Mouse (Mus musculus) intestine, postnatal 0 days (tissue): Measurements from ENCODE around the gene Mtfr1l. TPM values are rescaled to one million over a fixed set of nuclear protein-coding genes. Genes with fewer than 3 reads are reported as not detected.

ENCODE experiments used
- ATAC-seq: fragments of 200-750 bp; cut with Nextera tagmentation; 2 replicates; pipeline ENCODE4 v1.8.0; 2017; ENCODE audit warnings: mild to moderate bottlenecking, moderate TSS enrichment, moderate library complexity
- H3K27ac ChIP-seq: fragments of 300-500 bp; sonication (generic); 2 replicates; pipeline ENCODE4 v1.5.1; 2014; ENCODE audit warnings: mild to moderate bottlenecking, low read depth, low read length, moderate library complexity
- H3K27me3 ChIP-seq: fragments of 300-500 bp; sonication (generic); replicated peaks from 2 replicates; pipeline ENCODE4 v1.6.1; 2014; ENCODE audit warnings: low read length, mixed read lengths; ENCODE audit not compliant: control insufficient read depth, insufficient read depth
- H3K36me3 ChIP-seq: fragments of 300-500 bp; sonication (generic); 2 replicates; pipeline ENCODE4 v1.6.1; 2014; ENCODE audit warnings: mild to moderate bottlenecking, moderate library complexity; ENCODE audit not compliant: control insufficient read depth, insufficient read depth
- H3K4me1 ChIP-seq: fragments of 300-500 bp; sonication (generic); replicated peaks from 2 replicates; pipeline ENCODE4 v1.6.1; 2014; ENCODE audit warnings: antibody characterized with exemption, low read length, mixed read lengths; ENCODE audit not compliant: control insufficient read depth, insufficient read depth
- H3K4me2 ChIP-seq: fragments of 300-500 bp; sonication (generic); replicated peaks from 2 replicates; pipeline ENCODE4 v1.6.1; 2014; ENCODE audit warnings: low read depth, mild to moderate bottlenecking, moderate library complexity
- H3K4me3 ChIP-seq: fragments of 300-500 bp; sonication (generic); 2 replicates; pipeline ENCODE4 v1.5.1; 2014; ENCODE audit warnings: low read depth, low read length
- H3K9ac ChIP-seq: fragments of 300-500 bp; sonication (generic); 2 replicates; pipeline ENCODE4 v1.6.1; 2014; ENCODE audit warnings: mild to moderate bottlenecking, low read depth, low read length
- H3K9me3 ChIP-seq: fragments of 300-500 bp; sonication (generic); 2 replicates; pipeline ENCODE4 v1.6.1; 2016; ENCODE audit warnings: mixed run types; ENCODE audit not compliant: control insufficient read depth
- CTCF ChIP-seq: sonication (generic); IDR thresholded peaks from 2 replicates; pipeline ENCODE4 v1.5.1; 2016; ENCODE audit warnings: low read depth, mild to moderate bottlenecking, control low read depth, antibody characterized with exemption, moderate library complexity
- WGBS: fragments of 180-500 bp; shearing (Covaris S2); extraction: QIAGEN DNeasy Blood & Tissue Kit; methylation state at CpG from one replicate; pipeline ENCODE4 v1.1.7; 2014; 5-methylcytosine and 5-hydroxymethylcytosine counted together
- polyA plus RNA-seq: library from polyadenylated mRNA; unstranded; fragments of >200 nt; fragmentation: Nextera tagmentation; extraction: Ambion mirVana; gene quantifications from 2 replicates; pipeline ENCODE4 v1.2.1, GENCODE M21; 2015

Mtfr1l gene
- polyA plus RNA-seq, 1 experiment from 2014 or later = 84.5 TPM

DNA sequence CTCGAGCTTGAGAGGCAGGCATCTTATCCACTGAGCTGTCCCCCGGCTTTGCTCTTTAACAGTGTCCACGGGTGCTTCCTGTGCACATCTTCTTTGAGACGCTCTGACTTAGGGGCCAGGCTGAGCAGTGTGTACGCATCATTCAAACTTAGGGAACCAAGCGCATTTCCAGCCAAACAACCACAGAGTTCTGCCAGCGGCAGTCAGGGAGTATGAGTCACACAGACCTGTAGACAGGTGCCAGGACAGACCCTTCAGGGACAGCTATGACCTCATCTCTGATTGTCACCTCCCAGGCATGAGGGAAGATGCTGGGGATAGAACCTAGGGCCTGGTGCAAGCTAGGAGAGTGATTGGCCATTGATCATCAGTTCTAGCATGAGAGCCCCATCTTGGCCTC lies 24.0 kb upstream of the Mtfr1l start:
- Histone ChIP-seq H3K4me2 (no peak overlapping the region), H3K36me3 (no peaks in the 10 kb centered on the region; the same call in 1 of the 2 replicates), H3K27me3 (no peaks in the 10 kb centered on the region), H3K4me3 (no peak overlapping the region), H3K9ac (no peak overlapping the region), H3K9me3 (no peaks in the 10 kb centered on the region), H3K27ac (no peak overlapping the region), H3K4me1 (no peaks in the 10 kb centered on the region)
- WGBS = 70% methylated on average over 7 of the region's 7 CpGs
- no peak for TF ChIP-seq CTCF
- no peak for ATAC-seq

GRCm38 (mm10) chr4:134558570-134559113 lies 23.5 kb upstream of the Mtfr1l start:
- H3K27ac ChIP-seq = no peak overlapping the region
- H3K36me3 ChIP-seq = no peaks in the 10 kb centered on the region; the same call in 1 of the 2 replicates
- TF ChIP-seq CTCF = no peak
- no peak overlapping the region for H3K4me2 ChIP-seq
- H3K4me3 ChIP-seq = no peak overlapping the region
- H3K27me3 ChIP-seq = no peaks in the 10 kb centered on the region
- no peak for ATAC-seq
- H3K4me1 ChIP-seq = no peaks in the 10 kb centered on the region
- no peak overlapping the region for H3K9ac ChIP-seq
- H3K9me3 ChIP-seq = no peaks in the 10 kb centered on the region
- WGBS = 64% methylated on average over 9 of the region's 9 CpGs

DNA sequence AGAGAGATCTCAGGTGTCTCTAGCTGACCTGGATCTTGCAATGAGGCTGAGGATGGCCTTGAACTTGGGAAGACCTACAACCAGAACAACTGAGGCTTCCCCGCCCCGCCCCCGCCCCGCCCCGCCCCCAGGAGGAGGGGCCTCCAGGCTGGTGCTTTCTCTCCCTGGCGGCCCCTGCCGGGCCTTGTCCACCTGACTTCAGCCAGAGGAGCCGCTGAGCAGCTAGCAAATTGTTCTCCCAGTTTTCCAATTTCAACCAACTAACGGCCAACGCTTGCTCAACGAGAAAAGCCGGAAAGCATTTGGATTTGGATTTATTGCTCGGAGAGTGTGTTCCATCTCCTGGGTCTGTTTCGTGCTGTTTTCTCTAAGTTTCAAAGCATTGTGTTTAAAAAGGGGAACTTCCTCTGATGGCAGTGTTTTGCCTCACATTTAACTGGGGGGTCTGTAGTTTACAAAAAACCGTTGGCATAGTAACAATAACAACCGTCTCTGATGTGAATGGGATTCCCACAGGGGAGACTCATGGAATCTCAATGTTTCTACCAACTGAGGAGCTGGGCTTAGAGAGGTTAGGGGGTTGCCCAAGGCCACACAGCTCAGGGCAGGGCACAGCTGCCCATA lies 22.6 kb upstream of the Mtfr1l start:
- no peak overlapping the region for H3K4me3 ChIP-seq
- no peak overlapping the region for H3K4me2 ChIP-seq
- TF ChIP-seq CTCF = 0 out of 2 replicates have a peak, but pooled peaks have one; percentile 21
- H3K36me3 ChIP-seq = no peaks in the 10 kb centered on the region; the same call in 1 of the 2 replicates
- no peaks in the 10 kb centered on the region for H3K4me1 ChIP-seq
- peak overlapping the region; percentile 7; the same call in 1 of the 2 replicates for H3K27ac ChIP-seq
- no peaks in the 10 kb centered on the region for H3K27me3 ChIP-seq
- no peak for ATAC-seq
- WGBS = 20% methylated on average over 16 of the region's 16 CpGs
- H3K9me3 ChIP-seq = no peaks in the 10 kb centered on the region
- H3K9ac ChIP-seq = no peak overlapping the region

- no peaks in the 10 kb centered on the region for H3K4me1 ChIP-seq
- H3K4me3 ChIP-seq = no peak overlapping the region
- WGBS = 68% methylated on average over 8 of the region's 8 CpGs
- ATAC-seq = no peak
- no peak overlapping the region for H3K9ac ChIP-seq
- H3K27me3 ChIP-seq = no peaks in the 10 kb centered on the region
- H3K27ac ChIP-seq = no peak overlapping the region
- peak; percentile 61 for TF ChIP-seq CTCF
- H3K36me3 ChIP-seq = no peaks in the 10 kb centered on the region
- no peak overlapping the region for H3K4me2 ChIP-seq
- no peaks in the 10 kb centered on the region for H3K9me3 ChIP-seq
Measured at GRCm38 (mm10) chr4:134555956-134556580, 20.9 kb upstream of the Mtfr1l start.

DNA sequence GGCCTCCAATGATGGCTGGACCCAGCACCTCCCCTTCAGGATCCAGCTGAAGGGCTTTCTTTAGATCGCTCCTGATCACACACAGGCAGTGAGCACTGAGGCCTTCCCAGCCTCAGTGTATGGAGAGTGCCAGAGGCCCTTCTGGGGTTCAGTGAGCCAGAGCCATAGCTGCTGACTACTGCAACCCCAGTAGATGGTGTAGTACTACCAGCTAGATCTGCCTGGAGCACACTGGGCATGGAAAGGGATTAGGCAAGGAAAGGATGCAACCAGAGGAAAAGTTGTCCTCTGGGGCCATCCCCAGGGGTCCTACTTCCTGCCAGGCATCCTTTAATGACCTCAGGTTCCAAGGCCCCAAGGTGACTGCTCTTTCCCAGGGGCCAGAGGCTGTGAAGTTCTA lies 18.4 kb upstream of the Mtfr1l start:
- H3K4me1 ChIP-seq = no peaks in the 10 kb centered on the region
- no peak overlapping the region for H3K27ac ChIP-seq
- H3K9me3 ChIP-seq = peaks cover 5% of the 10 kb centered on the region; the same call in 1 of the 2 replicates
- no peak overlapping the region for H3K4me3 ChIP-seq
- no peaks in the 10 kb centered on the region for H3K27me3 ChIP-seq
- no peak overlapping the region for H3K4me2 ChIP-seq
- H3K36me3 ChIP-seq = peaks cover 2% of the 10 kb centered on the region; the same call in 1 of the 2 replicates
- no peak for ATAC-seq
- H3K9ac ChIP-seq = no peak overlapping the region
- TF ChIP-seq CTCF = peak; percentile 38
- 85% methylated on average over 1 of the region's 1 CpGs for WGBS

DNA sequence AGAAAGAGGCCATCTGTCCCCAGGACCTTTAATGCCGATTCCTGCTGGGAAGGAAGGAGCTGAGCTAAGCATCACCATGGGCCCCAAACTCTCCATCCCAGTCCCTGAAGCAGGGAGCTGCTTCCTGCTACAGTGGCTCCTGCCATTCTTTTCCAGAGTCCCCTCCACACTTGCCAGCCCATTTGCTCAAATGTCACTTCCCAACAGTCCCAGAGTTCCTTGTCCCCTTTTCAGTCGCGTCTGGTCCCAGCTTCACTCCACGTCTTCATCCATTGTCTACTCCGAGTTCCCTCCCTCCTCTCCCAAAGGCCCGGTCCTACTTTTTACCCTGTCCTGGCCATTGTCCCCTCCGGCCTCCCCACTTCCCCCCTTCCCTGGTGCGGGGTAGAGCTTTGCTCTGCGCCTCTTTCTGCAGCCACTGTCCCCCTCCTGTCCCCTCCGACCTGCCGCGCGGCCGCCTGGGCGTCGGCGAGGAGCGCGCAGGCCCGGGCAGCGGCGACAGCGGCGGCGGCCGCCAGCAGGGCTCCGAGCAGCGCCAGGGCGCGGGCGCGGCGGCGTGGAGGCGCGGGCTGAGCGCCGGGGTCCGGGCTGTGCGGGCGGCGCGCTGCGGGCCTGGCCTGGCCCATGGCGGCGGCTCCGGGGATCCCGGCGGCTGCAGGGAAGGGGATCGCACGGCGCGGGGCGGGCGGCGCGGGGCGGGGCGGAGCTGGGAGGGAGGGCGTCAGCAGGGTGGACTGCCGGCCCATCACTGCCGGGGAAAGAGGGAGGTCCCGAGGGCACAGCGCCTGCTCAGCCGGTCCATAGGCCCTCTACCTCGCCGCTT lies 16.5 kb upstream of the Mtfr1l start, which contains the start of gene Selenon:
Selenon (minus strand) TSS at position 673 of the 823 bp plus-strand sequence.
- H3K4me3 ChIP-seq = peak within 1 kb of the TSS; percentile 42
- no peak for TF ChIP-seq CTCF
- no peaks in the 10 kb centered on the region for H3K27me3 ChIP-seq
- WGBS = under 1% methylated on average over 64 of the region's 67 CpGs
- peak within 1 kb of the TSS; percentile 82 for H3K4me2 ChIP-seq
- H3K9me3 ChIP-seq = peaks cover 5% of the 10 kb centered on the region; the same call in 1 of the 2 replicates
- H3K4me1 ChIP-seq = no peaks in the 10 kb centered on the region
- peak within 1 kb of the TSS; percentile 61 for H3K9ac ChIP-seq
- peak; percentile 36 for ATAC-seq
- 0 out of 2 replicates have a peak within 1 kb of the TSS, but pooled peaks have one; percentile 23 for H3K27ac ChIP-seq
- H3K36me3 ChIP-seq = peaks cover 2% of the 10 kb centered on the region; the same call in 1 of the 2 replicates
